Mouse (Mus musculus) erythroblast, embryonic 14.5 days (primary cell): Measurements from ENCODE around the gene Vamp5.

ENCODE experiments used
- GATA1 ChIP-seq: IDR thresholded peaks from 2 replicates; pipeline ENCODE4 v1.6.1; 2012; ENCODE audit warnings: low read length, inconsistent platforms, mixed read lengths
- TAL1 ChIP-seq: IDR thresholded peaks from 3 replicates; pipeline ENCODE4 v1.6.1; 2012; ENCODE audit warnings: low read length, inconsistent platforms, mixed read lengths

GRCm38 (mm10) chr6:72418279-72418678 is 38.0 kb upstream of the Vamp5 start:
- no peak for TF ChIP-seq TAL1
- TF ChIP-seq GATA1 = no peak
